Mouse (Mus musculus) heart, embryonic 14.5 days (tissue): ENCODE data around the gene Cdkl5. TPM values are rescaled to one million over a fixed set of nuclear protein-coding genes. Genes with fewer than 3 reads are reported as not detected.
A peak's percentile ranks its signal among the peaks of the same experiment; 100 is the strongest.

ENCODE experiments used
- ATAC-seq: fragments of 200-750 bp; cut with Nextera tagmentation; 2 replicates; pipeline ENCODE4 v1.8.0; 2017; ENCODE audit warnings: low read depth, moderate TSS enrichment; ENCODE audit not compliant: insufficient number of reproducible peaks, insufficient read depth, low FRiP score
- H3K27ac ChIP-seq, 2 experiments: fragments of 200-500 bp in 1 of 2; fragments of 300-500 bp in 1 of 2; sonication (generic) in 1 of 2; replicated peaks in 1 of 2; 2 replicates each; pipeline ENCODE4 v1.5.1; 2012 to 2014; ENCODE audit warnings: low read depth in 2 of 2, low read length in 2 of 2, control low read depth in 1 of 2, mild to moderate bottlenecking in 1 of 2, mixed read lengths in 1 of 2; ENCODE audit not compliant: control insufficient read depth in 1 of 2, insufficient read depth in 1 of 2
- H3K27me3 ChIP-seq: fragments of 300-500 bp; sonication (generic); 2 replicates; pipeline ENCODE4 v1.6.1; 2014; ENCODE audit warnings: mild to moderate bottlenecking, low read length, control low read depth; ENCODE audit not compliant: control insufficient read depth, insufficient read depth
- H3K36me3 ChIP-seq: fragments of 300-500 bp; sonication (generic); 2 replicates; pipeline ENCODE4 v1.6.1; 2014; ENCODE audit warnings: mild to moderate bottlenecking, control low read depth, low read length, mixed read lengths; ENCODE audit not compliant: control insufficient read depth, insufficient read depth
- H3K4me1 ChIP-seq, 2 experiments: fragments of 200-500 bp in 1 of 2; fragments of 300-500 bp in 1 of 2; sonication (generic) in 1 of 2; 2 replicates each; pipeline ENCODE4 v1.6.1; 2012 to 2014; ENCODE audit warnings: low read length in 2 of 2, control low read depth in 1 of 2, mixed read lengths in 1 of 2; ENCODE audit not compliant: control insufficient read depth in 2 of 2, insufficient read depth in 2 of 2
- H3K4me2 ChIP-seq: fragments of 300-500 bp; sonication (generic); 2 replicates; pipeline ENCODE4 v1.6.1; 2014; ENCODE audit warnings: mild to moderate bottlenecking, low read length
- H3K4me3 ChIP-seq, 2 experiments: fragments of 200-500 bp in 1 of 2; fragments of 300-500 bp in 1 of 2; sonication (generic) in 1 of 2; 2 replicates each; pipeline ENCODE4 v1.5.1; 2012 to 2014; ENCODE audit warnings: low read length in 2 of 2, mild to moderate bottlenecking in 2 of 2, control low read depth in 1 of 2, low read depth in 1 of 2, moderate library complexity in 1 of 2; ENCODE audit not compliant: control insufficient read depth in 1 of 2, insufficient read depth in 1 of 2
- H3K9ac ChIP-seq: fragments of 300-500 bp; sonication (generic); 2 replicates; pipeline ENCODE4 v1.6.1; 2014; ENCODE audit warnings: mild to moderate bottlenecking, low read length
- H3K9me3 ChIP-seq: fragments of 300-500 bp; sonication (generic); 2 replicates; pipeline ENCODE4 v1.6.1; 2016; ENCODE audit warnings: low read length, control low read depth; ENCODE audit not compliant: control insufficient read depth
- WGBS: fragments of 180-500 bp; shearing (Covaris S2); extraction: QIAGEN DNeasy Blood & Tissue Kit; methylation state at CpG from one replicate; pipeline ENCODE4 v1.1.7; 2014; 5-methylcytosine and 5-hydroxymethylcytosine counted together
- polyA plus RNA-seq: library from polyadenylated mRNA; unstranded; fragments of >200 nt; fragmentation: Nextera tagmentation; extraction: Ambion mirVana; gene quantifications from 2 replicates; pipeline ENCODE4 v1.2.1, GENCODE M21; 2014

Gene Cdkl5
- polyA plus RNA-seq, 1 experiment from 2014 or later, result 2.8 TPM

DNA sequence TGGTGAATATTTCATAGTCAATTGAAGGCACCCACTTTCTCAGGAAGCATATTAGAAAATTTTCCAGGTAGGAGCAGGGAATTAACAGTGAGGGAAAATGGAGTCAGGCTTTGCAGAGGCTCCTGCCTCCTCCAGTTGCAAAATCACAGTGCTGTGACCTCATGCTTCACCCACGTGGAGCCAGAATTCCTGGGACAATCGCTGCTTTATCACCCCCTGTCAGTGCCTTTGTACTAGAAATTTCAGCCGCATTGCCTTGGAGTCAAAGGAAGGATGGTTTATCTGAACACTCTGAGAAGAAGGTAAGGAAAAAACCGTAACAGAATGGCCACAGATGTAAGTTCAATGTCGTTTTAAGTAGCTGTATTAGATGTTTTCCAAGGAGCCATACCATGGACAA lies 1.5 kb upstream of the Cdkl5 start:
- Histone ChIP-seq H3K36me3 (no peaks in the 10 kb centered on the region), H3K9ac (no peak overlapping the region), H3K9me3 (no peaks in the 10 kb centered on the region), H3K4me3 (no peak overlapping the region), H3K4me2 (peak overlapping the region; percentile 59), H3K27me3 (no peaks in the 10 kb centered on the region), H3K4me1 (no peaks in the 10 kb centered on the region), H3K27ac (no peak overlapping the region)
- 20% methylated on average over 5 of the region's 5 CpGs for WGBS
- no peak for ATAC-seq

DNA sequence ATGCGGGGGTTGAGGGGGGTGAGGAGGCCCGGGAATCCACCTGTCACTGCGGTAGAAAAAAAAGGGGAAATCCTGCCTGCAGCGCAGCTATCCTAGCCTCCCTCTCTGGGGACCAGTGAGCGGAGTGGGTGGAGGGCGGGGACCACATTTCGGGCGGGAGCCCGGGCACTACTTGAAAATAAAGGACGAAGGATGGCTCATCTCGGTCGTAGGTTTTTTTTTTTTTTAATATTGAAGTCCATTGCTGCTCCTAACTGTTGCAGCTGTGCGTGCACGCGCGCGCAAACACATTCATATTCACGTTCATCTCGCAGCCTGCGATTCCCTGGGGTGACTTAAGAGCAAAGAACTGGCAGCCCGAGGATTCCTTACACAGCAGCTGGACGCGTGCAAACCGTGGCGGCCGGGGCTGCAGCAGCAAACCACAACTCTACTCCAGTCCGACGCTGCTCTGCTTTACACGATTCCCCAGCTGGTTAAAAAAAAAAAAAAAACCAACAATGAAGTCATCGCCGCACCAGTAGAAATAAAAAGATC lies 695 bp upstream of the Cdkl5 start:
- Histone ChIP-seq H3K4me1 (no peaks in the 10 kb centered on the region), H3K36me3 (no peaks in the 10 kb centered on the region)
- no peak; the same call in 1 of the 2 replicates for ATAC-seq

DNA sequence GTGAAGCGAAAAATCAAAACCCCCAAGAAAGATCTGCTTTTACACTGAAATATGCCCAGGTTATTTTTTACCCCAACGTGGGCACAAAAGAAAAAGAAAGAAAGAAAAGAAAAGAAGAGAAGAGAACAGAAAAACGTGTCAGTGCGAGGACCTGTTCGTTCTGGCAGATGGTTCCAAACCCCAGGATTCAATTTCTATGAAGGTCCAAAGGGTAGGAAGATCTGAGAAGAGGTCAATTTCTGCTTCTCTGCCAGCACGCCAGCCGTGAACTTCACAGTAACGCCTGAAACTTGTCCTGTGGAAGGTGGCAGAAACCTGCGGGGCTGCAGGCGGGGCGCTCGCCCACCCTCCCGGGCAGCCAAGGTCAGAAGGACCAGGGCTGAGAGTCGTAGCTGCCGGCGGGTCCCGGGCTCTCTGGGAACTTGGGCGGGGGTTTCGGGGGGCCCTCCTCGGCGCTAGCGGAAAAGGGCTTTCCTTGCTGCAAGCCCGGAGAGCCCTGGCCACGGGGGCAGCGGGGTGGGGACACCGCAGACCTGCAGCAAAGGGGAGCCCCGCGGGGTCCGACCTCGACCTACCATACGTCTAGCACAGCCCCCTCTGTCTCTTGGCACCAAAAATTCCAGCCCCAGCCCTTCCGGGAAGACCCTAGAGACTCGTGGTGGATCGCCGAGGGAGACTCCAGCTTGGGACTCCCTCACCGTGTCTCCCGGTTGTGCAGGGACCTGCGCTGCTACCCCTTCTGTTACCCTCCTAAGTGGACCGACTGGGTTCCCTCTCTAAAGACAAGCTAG lies 560 bp downstream of the Cdkl5 start:
- 21% methylated on average over 39 of the region's 39 CpGs for WGBS
- no peak; the same call in 1 of the 2 replicates for ATAC-seq
- peak overlapping the region; percentile 64 for H3K4me2 ChIP-seq

More for the DNA sequence above, 695 bp upstream of the Cdkl5 start:
- peak overlapping the region; percentile 59 for H3K4me2 ChIP-seq
- peak overlapping the region; percentile 81 to 89 for H3K27ac ChIP-seq
- H3K4me3 ChIP-seq, result peak overlapping the region; percentile 62 to 65
- 18% methylated on average over 31 of the region's 31 CpGs for WGBS
- H3K27me3 ChIP-seq, result no peaks in the 10 kb centered on the region
- H3K9me3 ChIP-seq, result no peaks in the 10 kb centered on the region
- peak overlapping the region; percentile 67 for H3K9ac ChIP-seq

DNA sequence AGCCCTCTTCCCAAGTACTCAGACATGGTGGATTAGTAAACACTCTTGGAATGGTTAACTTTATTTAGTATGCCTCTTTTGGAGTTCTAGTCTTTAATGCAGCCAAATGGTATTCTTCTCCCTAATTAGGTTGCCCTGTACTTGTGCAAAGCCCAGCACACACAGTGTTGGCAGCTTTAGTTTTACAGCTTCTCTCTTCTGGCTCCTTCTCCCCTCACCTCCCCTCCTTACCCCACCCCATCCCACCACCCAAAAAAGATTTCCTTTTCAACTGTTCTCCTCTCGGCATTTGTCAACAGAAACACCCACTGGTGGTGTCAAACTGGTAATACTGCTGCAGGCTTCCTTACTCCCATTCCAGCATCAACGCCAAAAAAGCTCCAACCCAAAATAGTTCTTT lies 1.8 kb downstream of the Cdkl5 start:
- Histone ChIP-seq H3K4me3 (no peak overlapping the region; a peak in 1 of 4 replicates), H3K27me3 (no peaks in the 10 kb centered on the region), H3K9ac (no peak overlapping the region), H3K27ac (no peak overlapping the region), H3K9me3 (no peaks in the 10 kb centered on the region), H3K4me1 (no peaks in the 10 kb centered on the region), H3K4me2 (peak overlapping the region; percentile 64), H3K36me3 (no peaks in the 10 kb centered on the region)
- WGBS, result 30% methylated on average over 2 of the region's 2 CpGs
- no peak for ATAC-seq

More for the DNA sequence above, 560 bp downstream of the Cdkl5 start:
- Histone ChIP-seq H3K4me1 (no peaks in the 10 kb centered on the region), H3K9ac (peak overlapping the region; percentile 81), H3K36me3 (no peaks in the 10 kb centered on the region), H3K4me3 (peak overlapping the region; percentile 62 to 68), H3K9me3 (no peaks in the 10 kb centered on the region), H3K27me3 (no peaks in the 10 kb centered on the region), H3K27ac (peak overlapping the region; percentile 78 to 85)

DNA sequence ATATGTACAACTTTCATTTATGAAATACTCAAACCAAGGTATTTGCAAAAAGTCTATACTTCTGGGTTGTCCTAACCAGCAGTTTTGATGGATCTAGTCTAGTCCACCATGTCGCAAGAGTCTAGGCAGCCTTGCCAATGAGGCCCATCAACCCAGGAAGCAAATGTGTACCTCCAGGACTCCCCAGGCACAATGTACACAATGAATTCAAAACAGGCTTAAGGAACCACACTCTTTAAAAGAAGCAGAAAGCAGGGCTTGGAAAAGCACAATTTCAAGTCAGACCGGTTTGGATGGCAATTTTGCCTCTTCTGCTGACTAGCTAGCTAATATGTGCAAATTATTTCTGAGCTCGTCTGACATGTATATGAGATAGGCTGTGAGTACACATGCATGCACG lies 4.2 kb downstream of the Cdkl5 start:
- no peaks in the 10 kb centered on the region for H3K27me3 ChIP-seq
- no peaks in the 10 kb centered on the region for H3K4me1 ChIP-seq
- WGBS, result 83% methylated on average over 4 of the region's 4 CpGs
- H3K9ac ChIP-seq, result no peak overlapping the region
- ATAC-seq, result no peak
- H3K36me3 ChIP-seq, result no peaks in the 10 kb centered on the region
- no peak overlapping the region for H3K4me3 ChIP-seq
- no peak overlapping the region for H3K4me2 ChIP-seq
- H3K27ac ChIP-seq, result no peak overlapping the region
- no peaks in the 10 kb centered on the region for H3K9me3 ChIP-seq

DNA sequence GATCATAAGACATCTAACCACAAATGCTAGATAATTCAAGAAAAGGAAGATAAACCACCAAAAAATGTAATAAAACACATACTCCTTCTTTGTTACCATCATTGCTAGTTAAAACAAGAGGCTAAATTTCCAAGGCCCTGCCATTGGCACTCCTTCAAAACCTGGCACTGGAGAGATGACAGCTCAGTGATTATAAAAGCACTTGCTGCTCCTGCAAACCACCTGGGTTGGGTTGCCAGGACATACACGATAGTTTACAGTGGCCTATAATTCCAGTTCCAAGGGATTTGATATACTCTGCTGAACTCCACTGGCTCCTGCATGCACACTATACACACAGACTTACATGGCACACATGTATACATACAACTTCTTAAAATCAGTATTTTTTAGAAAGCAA lies 16.6 kb downstream of the Cdkl5 start:
- no peak for ATAC-seq
- Histone ChIP-seq H3K4me2 (no peak overlapping the region), H3K9ac (no peak overlapping the region), H3K27me3 (no peaks in the 10 kb centered on the region), H3K9me3 (no peaks in the 10 kb centered on the region), H3K4me3 (no peak overlapping the region), H3K4me1 (no peaks in the 10 kb centered on the region), H3K27ac (no peak overlapping the region), H3K36me3 (no peaks in the 10 kb centered on the region)
- 48% methylated on average over 1 of the region's 1 CpGs for WGBS

DNA sequence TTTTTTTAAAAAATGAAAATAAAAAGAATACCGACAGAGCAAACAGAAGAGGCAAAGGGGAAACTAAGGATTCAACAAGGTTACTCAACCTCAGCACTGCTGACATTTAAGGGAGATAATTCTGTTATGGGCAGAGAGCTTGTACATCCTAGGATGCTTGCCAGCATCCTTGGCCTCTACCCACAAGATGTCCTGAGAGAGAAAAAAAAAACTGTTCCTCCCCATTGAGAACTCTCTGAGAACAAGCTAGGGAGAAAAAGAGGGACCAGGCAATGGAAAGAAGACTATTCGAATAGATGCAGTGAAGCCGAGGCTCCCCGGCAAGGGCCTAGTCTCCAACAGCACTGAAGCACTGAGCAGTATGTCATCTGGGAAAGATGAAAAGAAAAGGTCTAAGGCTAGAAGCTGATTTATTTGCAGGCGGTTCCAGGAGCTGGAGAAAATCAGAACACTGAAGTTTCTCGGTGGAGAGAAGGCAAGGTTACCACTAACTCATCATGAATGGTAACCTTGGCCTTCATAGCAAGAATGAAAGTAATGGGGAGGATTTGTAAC lies 22.4 kb downstream of the Cdkl5 start:
- 83% methylated on average over 6 of the region's 6 CpGs for WGBS
- no peaks in the 10 kb centered on the region for H3K4me1 ChIP-seq
- no peaks in the 10 kb centered on the region for H3K27me3 ChIP-seq
- H3K27ac ChIP-seq, result no peak overlapping the region
- H3K9me3 ChIP-seq, result no peaks in the 10 kb centered on the region
- no peak overlapping the region for H3K9ac ChIP-seq
- H3K4me2 ChIP-seq, result no peak overlapping the region
- no peaks in the 10 kb centered on the region for H3K36me3 ChIP-seq
- no peak overlapping the region for H3K4me3 ChIP-seq
- ATAC-seq, result no peak
